Mouse (Mus musculus) frontal cortex, postnatal 36 days (tissue): ENCODE measurements at regions not wholly inside any gene's neighbourhood (a gene's known extent, or its start where the extent isn't known, plus 50 kb on each side); places are given as distances from the start of the nearest gene placed in this dataset.

Experiments
- DNase-seq, 2 experiments: peaks; one replicate each; pipeline ENCODE4 v3.0.0; 2022; ENCODE audit warnings: low spot score in 2 of 2

- DNase-seq: no peak
These were observed 381.9 kb upstream of the Kcnd2 start for GRCm38 (mm10) chr6:20833401-20833800.

- peak in 1 of 2 experiments; percentile 1 for DNase-seq
These were observed 375.2 kb upstream of the Kcnd2 start for GRCm38 (mm10) chr6:20840149-20840548.
